ENCODE assay signal across 12 mouse cellular contexts in the genomic region with DNA sequence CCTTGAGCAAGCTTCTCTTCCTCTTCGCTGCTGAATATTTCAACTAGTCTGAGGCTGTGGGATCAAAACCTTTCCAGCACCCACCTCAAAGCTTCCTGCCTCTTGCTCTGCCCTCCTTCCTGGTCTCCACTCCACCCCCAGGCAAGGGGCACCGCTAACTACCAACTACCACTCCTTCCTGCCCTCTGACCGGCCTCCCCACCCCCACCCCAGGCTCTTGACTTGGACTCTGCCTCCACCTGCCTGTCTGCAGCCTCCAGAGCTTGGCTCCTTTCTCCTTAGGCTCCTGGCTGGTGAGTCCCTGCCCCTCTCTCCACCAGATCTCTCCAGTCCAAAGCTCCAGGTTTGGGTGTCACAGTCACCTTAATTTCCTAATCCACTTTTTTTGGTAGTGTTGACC.
DNase-seq lines count a peak whose midpoint lies in the region; ATAC-seq and TF ChIP-seq lines count a peak whose summit lies in the region.
"Had no signal": no experiment of that assay in that cellular context is flagged by ENCODE, and none has a peak within 500 bp of the region (broad histone marks: within the 10 kb centered on the region; RNA-seq: fewer than 3 reads in every experiment).

No protein-coding gene starts in this region.

- no peak for TF ChIP-seq POLR2A in kidney, adult 2 months (IDR thresholded peaks at IDR 0.05; ENCODE audit: low read depth, low read length)
- TF ChIP-seq POLR2A in heart, adult 2 months (IDR thresholded peaks at IDR 0.05; ENCODE audit: insufficient read depth, low read depth, low read length): no peak

- H3K4me3 ChIP-seq in kidney, adult 2 months (ENCODE audit: insufficient read depth, low read depth, low read length): no peak overlapping the region
- H3K4me3 ChIP-seq in forebrain, embryonic 16.5 days (replicated peaks; ENCODE audit: low read length): no peak overlapping the region
- H3K4me3 ChIP-seq in intestine, postnatal 0 days (ENCODE audit: low read depth, low read length): 0 out of 2 replicates have a peak overlapping the region, but pooled peaks have one; percentile 16
- no peak overlapping the region for H3K4me3 ChIP-seq in neural tube, embryonic 14.5 days (ENCODE audit: low read depth, low read length)
- no peak overlapping the region for H3K4me3 ChIP-seq in heart, adult 2 months
- H3K4me3 ChIP-seq: liver, embryonic 15.5 days had no signal

- intact Hi-C loops in heart, adult 2 months (cut with DNase I): no loop called here

- ATAC-seq in forebrain, embryonic 16.5 days: no peak
- ATAC-seq in intestine, postnatal 0 days: peak; percentile 61
- ATAC-seq in neural tube, embryonic 14.5 days (ENCODE audit: low read depth): no peak

- peak overlapping the region; percentile 41 for H3K27ac ChIP-seq in kidney, adult 2 months (ENCODE audit: insufficient read depth, low read depth, low read length)
- H3K27ac ChIP-seq in forebrain, embryonic 16.5 days (ENCODE audit: low read length): no peak overlapping the region
- H3K27ac ChIP-seq in intestine, postnatal 0 days (ENCODE audit: low read depth, low read length): no peak overlapping the region; the same call in 1 of the 2 replicates
- H3K27ac ChIP-seq in neural tube, embryonic 14.5 days (ENCODE audit: low read depth, low read length): no peak overlapping the region
- H3K27ac ChIP-seq in heart, adult 2 months: no peak overlapping the region
- H3K27ac ChIP-seq: liver, embryonic 15.5 days had no signal

- no peak for TF ChIP-seq CTCF in kidney, adult 2 months (conservative IDR thresholded peaks at IDR 0.05; ENCODE audit: insufficient read depth, insufficient read length, low read depth, low read length)
- peak; percentile 33 for TF ChIP-seq CTCF in intestine, postnatal 0 days (IDR thresholded peaks at IDR 0.05; ENCODE audit: low read depth)
- TF ChIP-seq CTCF in heart, adult 2 months (IDR thresholded peaks at IDR 0.05): no peak

- H3K36me3 ChIP-seq in kidney, adult 2 months (ENCODE audit: control insufficient read depth, insufficient read depth, low read length): peaks cover 1% of the 10 kb centered on the region; the same call in 1 of the 2 replicates
- no peaks in the 10 kb centered on the region for H3K36me3 ChIP-seq in forebrain, embryonic 16.5 days (ENCODE audit: control insufficient read depth, insufficient read depth)
- H3K36me3 ChIP-seq in intestine, postnatal 0 days (ENCODE audit: control insufficient read depth, insufficient read depth): peaks cover 4% of the 10 kb centered on the region; the same call in 1 of the 2 replicates
- no peaks in the 10 kb centered on the region for H3K36me3 ChIP-seq in neural tube, embryonic 14.5 days (ENCODE audit: control insufficient read depth, insufficient read depth, low read length)
- H3K36me3 ChIP-seq in heart, adult 2 months (ENCODE audit: control insufficient read depth, insufficient read depth, low read length): no peaks in the 10 kb centered on the region
- H3K36me3 ChIP-seq: liver, embryonic 15.5 days had no signal

- no peaks in the 10 kb centered on the region for H3K27me3 ChIP-seq in kidney, adult 2 months (replicated peaks; ENCODE audit: control insufficient read depth, insufficient read depth, low read length)
- no peaks in the 10 kb centered on the region for H3K27me3 ChIP-seq in forebrain, embryonic 16.5 days (replicated peaks; ENCODE audit: control insufficient read depth, insufficient read depth, low read length)
- H3K27me3 ChIP-seq in intestine, postnatal 0 days (replicated peaks; ENCODE audit: control insufficient read depth, insufficient read depth, low read length): no peaks in the 10 kb centered on the region
- H3K27me3 ChIP-seq in neural tube, embryonic 14.5 days (ENCODE audit: control insufficient read depth, insufficient read depth, low read length): no peaks in the 10 kb centered on the region
- no peaks in the 10 kb centered on the region for H3K27me3 ChIP-seq in heart, adult 2 months (ENCODE audit: control insufficient read depth, insufficient read depth, low read length)
- H3K27me3 ChIP-seq: liver, embryonic 15.5 days had no signal

- DNase-seq in kidney, adult 2 months: peak; percentile 40
- no peak for DNase-seq in kidney, adult 18-20 months
- no peak for DNase-seq in left cerebral cortex, adult 8-10 months (ENCODE audit: low spot score in 2 of 2)
- no peak for DNase-seq in layer of hippocampus, adult 9-10 months (ENCODE audit: low spot score)
- no peak for DNase-seq in heart, adult 2 months
- DNase-seq: cerebellum, postnatal 25 days; heart, adult 18-20 months; heart, postnatal 14 days had no signal

- H3K9ac ChIP-seq in forebrain, embryonic 16.5 days (replicated peaks; ENCODE audit: low read depth, low read length): no peak overlapping the region
- no peak overlapping the region for H3K9ac ChIP-seq in intestine, postnatal 0 days (ENCODE audit: low read depth, low read length)
- H3K9ac ChIP-seq in neural tube, embryonic 14.5 days (replicated peaks; ENCODE audit: low read depth, low read length): no peak overlapping the region
- no peak overlapping the region for H3K9ac ChIP-seq in heart, adult 2 months (ENCODE audit: low read depth, low read length)
- H3K9ac ChIP-seq: liver, embryonic 15.5 days had no signal

- H3K4me2 ChIP-seq in forebrain, embryonic 16.5 days (ENCODE audit: low read length): peak overlapping the region; percentile 60
- peak overlapping the region; percentile 38 for H3K4me2 ChIP-seq in intestine, postnatal 0 days (replicated peaks; ENCODE audit: low read depth)
- H3K4me2 ChIP-seq in neural tube, embryonic 14.5 days (ENCODE audit: low read depth, low read length): peak overlapping the region; percentile 44; the same call in 1 of the 2 replicates
- H3K4me2 ChIP-seq: liver, embryonic 15.5 days had no signal

- H3K4me1 ChIP-seq in kidney, adult 2 months (ENCODE audit: control insufficient read depth, insufficient read depth, low read length): peaks cover 6% of the 10 kb centered on the region
- H3K4me1 ChIP-seq in forebrain, embryonic 16.5 days (replicated peaks; ENCODE audit: control insufficient read depth, insufficient read depth, low read length): peaks cover 46% of the 10 kb centered on the region
- peaks cover 5% of the 10 kb centered on the region; the same call in 1 of the 2 replicates for H3K4me1 ChIP-seq in intestine, postnatal 0 days (replicated peaks; ENCODE audit: control insufficient read depth, insufficient read depth, low read length)
- peaks cover 17% of the 10 kb centered on the region for H3K4me1 ChIP-seq in neural tube, embryonic 14.5 days (ENCODE audit: control insufficient read depth, insufficient read depth, low read length)
- H3K4me1 ChIP-seq in heart, adult 2 months (ENCODE audit: control insufficient read depth, insufficient read depth, low read length): no peaks in the 10 kb centered on the region
- H3K4me1 ChIP-seq: liver, embryonic 15.5 days had no signal

- TF ChIP-seq EP300 in heart, adult 2 months (IDR thresholded peaks at IDR 0.05; ENCODE audit: insufficient read depth, low read depth, low read length): no peak

- 40% methylated on average over 3 of the region's 3 CpGs for WGBS in kidney, adult 2 months
- WGBS in forebrain, embryonic 16.5 days: 48% methylated on average over 3 of the region's 3 CpGs
- WGBS in intestine, postnatal 0 days: 34% methylated on average over 3 of the region's 3 CpGs
- 40% methylated on average over 3 of the region's 3 CpGs for WGBS in neural tube, embryonic 14.5 days
- 84% methylated on average over 3 of the region's 3 CpGs for WGBS in heart, adult 2 months

- no peaks in the 10 kb centered on the region for H3K79me2 ChIP-seq in heart, adult 2 months (replicated peaks; ENCODE audit: control insufficient read depth, insufficient read depth, low read length)

- no peaks in the 10 kb centered on the region for H3K9me3 ChIP-seq in forebrain, embryonic 16.5 days (ENCODE audit: control insufficient read depth, low read length)
- no peaks in the 10 kb centered on the region for H3K9me3 ChIP-seq in intestine, postnatal 0 days (ENCODE audit: control insufficient read depth)
- H3K9me3 ChIP-seq in neural tube, embryonic 14.5 days (ENCODE audit: control insufficient read depth, low read length): no peaks in the 10 kb centered on the region
- H3K9me3 ChIP-seq: liver, embryonic 15.5 days had no signal
